Mouse (Mus musculus): ENCODE results near the gene Cacna1c. TPM values are rescaled to one million over a fixed set of nuclear protein-coding genes. Genes with fewer than 3 reads are reported as not detected.

The Cacna1c gene
- total RNA-seq, 2 experiments from 2014 or later = 66.2 to 66.7 TPM

GRCm38 (mm10) chr6:119039815-119040214, 156.4 kb downstream of the Cacna1c start:
- intact Hi-C loops (cut with DNase I) = no loop called here

GRCm38 (mm10) chr6:119039293-119039692, 156.9 kb downstream of the Cacna1c start:
- DNase-seq (ENCODE audit: extremely low spot score in 1 of 2, low spot score in 2 of 2) = no peak
- intact Hi-C loops (cut with DNase I) = no loop called here

More at GRCm38 (mm10) chr6:119039815-119040214, 156.4 kb downstream of the Cacna1c start:
- no peak for DNase-seq (ENCODE audit: extremely low spot score in 1 of 2, low spot score in 2 of 2)

GRCm38 (mm10) chr6:119037815-119038214, 158.4 kb downstream of the Cacna1c start:
- DNase-seq (ENCODE audit: extremely low spot score in 1 of 2, low spot score in 2 of 2) = peak in 1 of 2 experiments; percentile 44
- intact Hi-C loops (cut with DNase I) = no loop called here

- DNase-seq (ENCODE audit: extremely low spot score in 1 of 2, low spot score in 2 of 2) = no peak
- intact Hi-C loops (cut with DNase I) = no loop called here
Observed at GRCm38 (mm10) chr6:119037047-119037446, 159.2 kb downstream of the Cacna1c start.

- intact Hi-C loops (cut with DNase I) = no loop called here
- DNase-seq (ENCODE audit: extremely low spot score in 1 of 2, low spot score in 2 of 2) = no peak
Observed at GRCm38 (mm10) chr6:119035361-119035760, 160.9 kb downstream of the Cacna1c start.

- intact Hi-C loops (cut with DNase I) = no loop called here
- DNase-seq (ENCODE audit: extremely low spot score in 1 of 2, low spot score in 2 of 2) = no peak
Observed at GRCm38 (mm10) chr6:119034947-119035346, 161.3 kb downstream of the Cacna1c start.

GRCm38 (mm10) chr6:119027880-119028279, 168.3 kb downstream of the Cacna1c start:
- intact Hi-C loops (cut with DNase I) = no loop called here
- DNase-seq (ENCODE audit: extremely low spot score in 1 of 2, low spot score in 2 of 2) = no peak

GRCm38 (mm10) chr6:119022850-119023249, 173.4 kb downstream of the Cacna1c start:
- DNase-seq (ENCODE audit: extremely low spot score in 1 of 2, low spot score in 2 of 2) = no peak
- intact Hi-C loops (cut with DNase I) = no loop called here

GRCm38 (mm10) chr6:119021226-119021625, 175.0 kb downstream of the Cacna1c start:
- intact Hi-C loops (cut with DNase I) = no loop called here
- DNase-seq (ENCODE audit: extremely low spot score in 1 of 2, low spot score in 2 of 2) = no peak

GRCm38 (mm10) chr6:119018956-119019355, 177.3 kb downstream of the Cacna1c start:
- no peak for DNase-seq (ENCODE audit: extremely low spot score in 1 of 2, low spot score in 2 of 2)
- intact Hi-C loops (cut with DNase I) = no loop called here

GRCm38 (mm10) chr6:119018256-119018655, 178.0 kb downstream of the Cacna1c start:
- no peak for DNase-seq (ENCODE audit: extremely low spot score in 1 of 2, low spot score in 2 of 2)
- intact Hi-C loops (cut with DNase I) = no loop called here

GRCm38 (mm10) chr6:119017498-119017897, 178.7 kb downstream of the Cacna1c start:
- intact Hi-C loops (cut with DNase I) = no loop called here

GRCm38 (mm10) chr6:119015346-119015745, 180.9 kb downstream of the Cacna1c start:
- no peak for DNase-seq (ENCODE audit: extremely low spot score in 1 of 2, low spot score in 2 of 2)
- intact Hi-C loops (cut with DNase I) = no loop called here

More at GRCm38 (mm10) chr6:119017498-119017897, 178.7 kb downstream of the Cacna1c start:
- no peak for DNase-seq (ENCODE audit: extremely low spot score in 1 of 2, low spot score in 2 of 2)

- intact Hi-C loops (cut with DNase I) = no loop called here
- no peak for DNase-seq (ENCODE audit: extremely low spot score in 1 of 2, low spot score in 2 of 2)
Observed at GRCm38 (mm10) chr6:119013168-119014098, 182.8 kb downstream of the Cacna1c start.

GRCm38 (mm10) chr6:119010875-119011274, 185.3 kb downstream of the Cacna1c start:
- intact Hi-C loops (cut with DNase I) = loop anchor here (2.0 kb wide), 1 partner anchor 60 kb away; no protein-coding TSS in a partner anchor
- no peak for DNase-seq (ENCODE audit: extremely low spot score in 1 of 2, low spot score in 2 of 2)

- no peak for DNase-seq (ENCODE audit: extremely low spot score in 1 of 2, low spot score in 2 of 2)
- intact Hi-C loops (cut with DNase I) = no loop called here
Observed at GRCm38 (mm10) chr6:119009526-119009925, 186.7 kb downstream of the Cacna1c start.

GRCm38 (mm10) chr6:119008638-119009166, 187.5 kb downstream of the Cacna1c start:
- intact Hi-C loops (cut with DNase I) = no loop called here
- no peak for DNase-seq (ENCODE audit: extremely low spot score in 1 of 2, low spot score in 2 of 2)

- no peak for DNase-seq (ENCODE audit: extremely low spot score in 1 of 2, low spot score in 2 of 2)
- intact Hi-C loops (cut with DNase I) = no loop called here
Observed at GRCm38 (mm10) chr6:119004596-119004995, 191.6 kb downstream of the Cacna1c start.

- intact Hi-C loops (cut with DNase I) = no loop called here
- no peak for DNase-seq (ENCODE audit: extremely low spot score in 1 of 2, low spot score in 2 of 2)
Observed at GRCm38 (mm10) chr6:119001442-119001841, 194.8 kb downstream of the Cacna1c start.

GRCm38 (mm10) chr6:119000255-119000654, 196.0 kb downstream of the Cacna1c start:
- no peak for DNase-seq (ENCODE audit: extremely low spot score in 1 of 2, low spot score in 2 of 2)
- intact Hi-C loops (cut with DNase I) = no loop called here

All from left cerebral cortex, postnatal 10 days (tissue).